Mouse (Mus musculus): ENCODE data around the gene Scn10a.
A peak's percentile ranks its signal among the peaks of the same experiment; 100 is the strongest.

The Scn10a gene

GRCm38 (mm10) chr9:119575732-119576131 is 143.4 kb downstream of the Scn10a start:
- DNase-seq (ENCODE audit: low spot score in 2 of 2): no peak

GRCm38 (mm10) chr9:119574366-119574765 is 144.8 kb downstream of the Scn10a start:
- no peak for DNase-seq (ENCODE audit: low spot score in 2 of 2)

- no peak for DNase-seq (ENCODE audit: low spot score in 2 of 2)
These were observed 146.1 kb downstream of the Scn10a start for GRCm38 (mm10) chr9:119573009-119573408.

- DNase-seq (ENCODE audit: low spot score in 2 of 2): no peak
These were observed 147.7 kb downstream of the Scn10a start for GRCm38 (mm10) chr9:119571411-119571888.

GRCm38 (mm10) chr9:119570652-119571051 is 148.5 kb downstream of the Scn10a start:
- DNase-seq (ENCODE audit: low spot score in 2 of 2): no peak

- no peak for DNase-seq (ENCODE audit: low spot score in 2 of 2)
These were observed 150.4 kb downstream of the Scn10a start for GRCm38 (mm10) chr9:119568732-119569131.

GRCm38 (mm10) chr9:119567800-119568199 is 151.3 kb downstream of the Scn10a start:
- DNase-seq (ENCODE audit: low spot score in 2 of 2): no peak

- no peak for DNase-seq (ENCODE audit: low spot score in 2 of 2)
These were observed 152.9 kb downstream of the Scn10a start for GRCm38 (mm10) chr9:119566214-119566613.

- peak in 1 of 2 experiments; percentile 23 for DNase-seq (ENCODE audit: low spot score in 2 of 2)
These were observed 154.3 kb downstream of the Scn10a start for GRCm38 (mm10) chr9:119564803-119565202.

- DNase-seq (ENCODE audit: low spot score in 2 of 2): no peak
These were observed 155.5 kb downstream of the Scn10a start for GRCm38 (mm10) chr9:119563617-119564016.

GRCm38 (mm10) chr9:119562256-119562655 is 156.9 kb downstream of the Scn10a start:
- no peak for DNase-seq (ENCODE audit: low spot score in 2 of 2)

- DNase-seq (ENCODE audit: low spot score in 2 of 2): no peak
These were observed 157.4 kb downstream of the Scn10a start for GRCm38 (mm10) chr9:119561746-119562145.

- peak in 1 of 2 experiments; percentile 42 for DNase-seq (ENCODE audit: low spot score in 2 of 2)
These were observed 159.4 kb downstream of the Scn10a start for GRCm38 (mm10) chr9:119559537-119560276.

Measured in left cerebral cortex, adult 9 months (tissue).